Mouse (Mus musculus) liver, embryonic 14.5 days (tissue): ENCODE measurements around the gene Lrrc36. TPM values are rescaled to one million over a fixed set of nuclear protein-coding genes. Genes with fewer than 3 reads are reported as not detected.

ENCODE experiments used
- ATAC-seq: fragments of 200-750 bp; cut with Nextera tagmentation; 2 replicates; pipeline ENCODE4 v1.8.0; 2017; ENCODE audit warnings: moderate number of reproducible peaks, mild to moderate bottlenecking, moderate library complexity; ENCODE audit not compliant: insufficient read depth
- DNase-seq, 3 experiments: peaks; one replicate each; pipeline ENCODE4 v3.0.0-alpha.2; 2012 to 2013; ENCODE audit warnings: low read depth in 3 of 3, low spot score in 3 of 3
- H3K27ac ChIP-seq: fragments of 300-500 bp; sonication (generic); 2 replicates; pipeline ENCODE4 v1.5.1; 2014; ENCODE audit warnings: moderate library complexity, mild to moderate bottlenecking, control low read depth, inconsistent platforms
- H3K27me3 ChIP-seq: fragments of 300-500 bp; sonication (generic); 2 replicates; pipeline ENCODE4 v1.6.1; 2014; ENCODE audit warnings: mild to moderate bottlenecking, low read length, moderate library complexity; ENCODE audit not compliant: control insufficient read depth, insufficient read depth
- H3K36me3 ChIP-seq: fragments of 300-500 bp; sonication (generic); replicated peaks from 2 replicates; pipeline ENCODE4 v1.6.1; 2014; ENCODE audit warnings: low read depth; ENCODE audit not compliant: control insufficient read depth, insufficient read depth
- H3K4me1 ChIP-seq, 2 experiments: fragments of 200-500 bp in 1 of 2; fragments of 300-500 bp in 1 of 2; sonication (generic) in 1 of 2; replicated peaks; 2 replicates each; pipeline ENCODE4 v1.6.1; 2012 to 2014; ENCODE audit warnings: antibody characterized with exemption in 1 of 2, inconsistent platforms in 1 of 2, low read length in 1 of 2; ENCODE audit not compliant: control insufficient read depth in 2 of 2, insufficient read depth in 2 of 2
- H3K4me2 ChIP-seq: fragments of 300-500 bp; sonication (generic); 2 replicates; pipeline ENCODE4 v1.6.1; 2014; ENCODE audit warnings: low read depth, mild to moderate bottlenecking, control low read depth, moderate library complexity
- H3K4me3 ChIP-seq, 2 experiments: fragments of 200-500 bp in 1 of 2; fragments of 300-500 bp in 1 of 2; sonication (generic) in 1 of 2; 2 replicates each; pipeline ENCODE4 v1.5.1; 2012 to 2014; ENCODE audit warnings: low read depth in 2 of 2, low read length in 2 of 2, mild to moderate bottlenecking in 2 of 2, control low read depth in 1 of 2, inconsistent platforms in 1 of 2, moderate library complexity in 1 of 2; ENCODE audit not compliant: insufficient read depth in 1 of 2
- H3K9ac ChIP-seq: fragments of 300-500 bp; sonication (generic); replicated peaks from 2 replicates; pipeline ENCODE4 v1.6.1; 2014; ENCODE audit warnings: mild to moderate bottlenecking, control low read depth, moderate library complexity
- H3K9me3 ChIP-seq: fragments of 300-500 bp; sonication (generic); 2 replicates; pipeline ENCODE4 v1.6.1; 2016; ENCODE audit warnings: low read length, mixed read lengths; ENCODE audit not compliant: control insufficient read depth
- CTCF ChIP-seq: IDR thresholded peaks from 2 replicates; pipeline ENCODE4 v1.5.1; 2016; ENCODE audit warnings: antibody characterized with exemption, low read depth, control low read depth
- EP300 ChIP-seq: IDR thresholded peaks from 2 replicates; pipeline ENCODE4 v1.6.1; 2016; ENCODE audit warnings: antibody characterized with exemption, low read depth
- WGBS: fragments of 180-500 bp; shearing (Covaris S2); extraction: QIAGEN DNeasy Blood & Tissue Kit; methylation state at CpG from one replicate; pipeline ENCODE4 v1.1.7; 2014; ENCODE audit not compliant: insufficient replicate concordance; 5-methylcytosine and 5-hydroxymethylcytosine counted together
- polyA plus RNA-seq, 2 experiments: library from polyadenylated mRNA; depleted of rRNA in 1 of 2; stranded (reverse) in 1 of 2; unstranded in 1 of 2; fragments of >200 nt; fragmentation: Nextera tagmentation in 1 of 2; extraction: Ambion mirVana in 1 of 2; gene quantifications; 2 replicates each; pipeline versions ENCODE4 v1.2.1 to v1.2.3; 2012 to 2014

Gene Lrrc36
- polyA plus RNA-seq, 2 experiments, result 0.08 to 0.09 TPM

GRCm38 (mm10) chr8:105419800-105420199, 6.4 kb downstream of the Lrrc36 start:
- Histone ChIP-seq H3K4me2 (no peak overlapping the region), H3K27me3 (no peaks in the 10 kb centered on the region; the same call in 1 of the 2 replicates), H3K27ac (no peak overlapping the region), H3K36me3 (no peaks in the 10 kb centered on the region), H3K4me3 (no peak overlapping the region), H3K9ac (no peak overlapping the region), H3K4me1 (no peaks in the 10 kb centered on the region), H3K9me3 (no peaks in the 10 kb centered on the region)
- no peak for DNase-seq
- no peak for ATAC-seq
- TF ChIP-seq EP300, result no peak
- TF ChIP-seq CTCF, result no peak
- 74% methylated on average over 4 of the region's 4 CpGs for WGBS

GRCm38 (mm10) chr8:105422006-105422405, 8.6 kb downstream of the Lrrc36 start:
- Histone ChIP-seq H3K36me3 (no peaks in the 10 kb centered on the region), H3K4me2 (no peak overlapping the region), H3K4me3 (no peak overlapping the region), H3K4me1 (no peaks in the 10 kb centered on the region), H3K9ac (no peak overlapping the region), H3K27me3 (no peaks in the 10 kb centered on the region; the same call in 1 of the 2 replicates), H3K9me3 (no peaks in the 10 kb centered on the region), H3K27ac (no peak overlapping the region)
- 41% methylated on average over 1 of the region's 1 CpGs for WGBS
- ATAC-seq (no peak), DNase-seq (no peak)
- TF ChIP-seq EP300 (no peak), CTCF (no peak)

- Histone ChIP-seq H3K9ac (no peak overlapping the region), H3K27me3 (no peaks in the 10 kb centered on the region), H3K4me3 (no peak overlapping the region), H3K9me3 (no peaks in the 10 kb centered on the region), H3K4me1 (no peaks in the 10 kb centered on the region), H3K4me2 (no peak overlapping the region), H3K36me3 (no peaks in the 10 kb centered on the region), H3K27ac (no peak overlapping the region)
- WGBS, result 26% methylated on average over 6 of the region's 6 CpGs
- ATAC-seq (no peak), DNase-seq (no peak)
- TF ChIP-seq CTCF, result no peak
- TF ChIP-seq EP300, result no peak
These were observed 13.5 kb downstream of the Lrrc36 start for GRCm38 (mm10) chr8:105426878-105427277.

- Histone ChIP-seq H3K9me3 (no peaks in the 10 kb centered on the region), H3K27ac (no peak overlapping the region), H3K4me3 (no peak overlapping the region), H3K4me2 (no peak overlapping the region), H3K4me1 (no peaks in the 10 kb centered on the region), H3K9ac (no peak overlapping the region), H3K36me3 (no peaks in the 10 kb centered on the region), H3K27me3 (no peaks in the 10 kb centered on the region; the same call in 1 of the 2 replicates)
- WGBS, result 60% methylated on average over 7 of the region's 7 CpGs
- ATAC-seq, result no peak
- TF ChIP-seq EP300, result no peak
- no peak for TF ChIP-seq CTCF
- DNase-seq, result no peak
These were observed 18.6 kb downstream of the Lrrc36 start for GRCm38 (mm10) chr8:105431743-105432515.

GRCm38 (mm10) chr8:105433021-105433420, 19.6 kb downstream of the Lrrc36 start:
- Histone ChIP-seq H3K4me1 (no peaks in the 10 kb centered on the region), H3K36me3 (no peaks in the 10 kb centered on the region), H3K4me2 (no peak overlapping the region), H3K9me3 (no peaks in the 10 kb centered on the region), H3K9ac (no peak overlapping the region), H3K27ac (no peak overlapping the region), H3K27me3 (no peaks in the 10 kb centered on the region; the same call in 1 of the 2 replicates), H3K4me3 (no peak overlapping the region)
- TF ChIP-seq EP300 (no peak), CTCF (no peak)
- no peak for ATAC-seq
- WGBS, result 64% methylated on average over 6 of the region's 6 CpGs
- DNase-seq, result no peak
